Comparison of ENCODE assay signal across 31 mouse cellular contexts in the genomic region with DNA sequence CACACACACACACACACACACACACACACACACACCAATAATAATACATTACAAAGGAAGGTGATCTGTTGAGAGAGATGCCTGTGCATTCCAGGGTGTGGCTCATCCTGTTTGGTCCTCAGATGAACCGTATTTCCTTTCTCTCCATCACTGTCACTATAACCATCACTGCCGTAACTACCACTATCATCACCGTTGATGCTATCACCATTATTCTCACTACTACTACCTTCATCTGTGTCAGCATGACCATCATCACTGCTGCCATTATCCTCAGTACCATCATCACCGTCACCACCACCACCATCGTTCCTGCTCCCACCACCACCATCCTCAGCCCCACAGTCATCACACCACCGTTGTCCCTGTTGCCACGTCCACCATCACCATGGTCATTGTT. TPM values are rescaled to one million over a fixed set of nuclear protein-coding genes. Genes with fewer than 3 reads are reported as not detected.
DNase-seq lines count a peak whose midpoint lies in the region; ATAC-seq and TF ChIP-seq lines count a peak whose summit lies in the region.
"Had no signal": no experiment of that assay in that cellular context is flagged by ENCODE, and none has a peak within 500 bp of the region (broad histone marks: within the 10 kb centered on the region; RNA-seq: fewer than 3 reads in every experiment).

No protein-coding gene starts in this region.

- no peak for DNase-seq in spleen, adult 2 months (ENCODE audit: low read depth in 1 of 2, low spot score in 2 of 2)
- no peak for DNase-seq in spleen, adult 18-20 months
- no peak for DNase-seq in G1E (ENCODE audit: low spot score)
- DNase-seq in induced T-regulatory cell, adult 2 months (ENCODE audit: low read depth), result peak; percentile 88
- DNase-seq in embryonic facial prominence, embryonic 10.5 days (ENCODE audit: low spot score), result no peak
- DNase-seq: adrenal gland, postnatal 10 days; adrenal gland, postnatal 36 days; B cell, adult 2 months; cerebellum, adult 18-20 months; cerebellum, adult 9-10 months; cerebellum, postnatal 14 days; gastrocnemius, postnatal 25 days; heart, adult 18-20 months; heart, postnatal 10 days; heart, postnatal 36 days had no signal

- no peaks in the 10 kb centered on the region for H3K9me3 ChIP-seq in G1E (replicated peaks)
- H3K9me3 ChIP-seq in liver, embryonic 12.5 days (replicated peaks), result no peaks in the 10 kb centered on the region
- H3K9me3 ChIP-seq in midbrain, embryonic 16.5 days (replicated peaks; ENCODE audit: control insufficient read depth, low read length, poor library complexity, severe bottlenecking), result no peaks in the 10 kb centered on the region
- H3K9me3 ChIP-seq in embryonic facial prominence, embryonic 10.5 days, result no peaks in the 10 kb centered on the region
- H3K9me3 ChIP-seq: embryonic facial prominence, embryonic 12.5 days; embryonic facial prominence, embryonic 15.5 days; forebrain, embryonic 15.5 days; heart, embryonic 12.5 days; heart, embryonic 15.5 days; hindbrain, embryonic 10.5 days; hindbrain, embryonic 13.5 days had no signal

- H3K27me3 ChIP-seq in spleen, adult 2 months (ENCODE audit: control insufficient read depth, insufficient read depth, low read length), result no peaks in the 10 kb centered on the region
- peaks cover 10% of the 10 kb centered on the region for H3K27me3 ChIP-seq in G1E (ENCODE audit: insufficient read depth, low read length)
- no peaks in the 10 kb centered on the region for H3K27me3 ChIP-seq in liver, embryonic 12.5 days (replicated peaks)
- H3K27me3 ChIP-seq in midbrain, embryonic 16.5 days (ENCODE audit: control insufficient read depth, insufficient read depth, low read depth, low read length), result no peaks in the 10 kb centered on the region
- no peaks in the 10 kb centered on the region for H3K27me3 ChIP-seq in embryonic facial prominence, embryonic 10.5 days (replicated peaks; ENCODE audit: low read depth, poor library complexity, severe bottlenecking)
- H3K27me3 ChIP-seq: CH12.LX; embryonic facial prominence, embryonic 12.5 days; embryonic facial prominence, embryonic 15.5 days; forebrain, embryonic 15.5 days; heart, embryonic 12.5 days; heart, embryonic 15.5 days; hindbrain, embryonic 13.5 days had no signal

- WGBS in spleen, adult 2 months, result 81% methylated on average over 7 of the region's 7 CpGs
- WGBS in liver, embryonic 12.5 days (ENCODE audit: insufficient replicate concordance), result 73% methylated on average over 7 of the region's 7 CpGs
- 98% methylated on average over 7 of the region's 7 CpGs for WGBS in midbrain, embryonic 16.5 days
- 96% methylated on average over 7 of the region's 7 CpGs for WGBS in embryonic facial prominence, embryonic 10.5 days

- H3K4me1 ChIP-seq in spleen, adult 2 months (ENCODE audit: control insufficient read depth, insufficient read depth, insufficient read length), result peaks cover 2% of the 10 kb centered on the region; the same call in 1 of the 2 replicates
- no peaks in the 10 kb centered on the region for H3K4me1 ChIP-seq in G1E (ENCODE audit: insufficient read depth, low read depth, low read length)
- H3K4me1 ChIP-seq in liver, embryonic 12.5 days, result no peaks in the 10 kb centered on the region
- no peaks in the 10 kb centered on the region for H3K4me1 ChIP-seq in midbrain, embryonic 16.5 days (ENCODE audit: control insufficient read depth, insufficient read depth, low read length)
- no peaks in the 10 kb centered on the region for H3K4me1 ChIP-seq in embryonic facial prominence, embryonic 10.5 days
- H3K4me1 ChIP-seq: embryonic facial prominence, embryonic 12.5 days; forebrain, embryonic 15.5 days; heart, embryonic 12.5 days; hindbrain, embryonic 10.5 days had no signal

- H3K4me2 ChIP-seq in liver, embryonic 12.5 days, result no peak overlapping the region
- H3K4me2 ChIP-seq in midbrain, embryonic 16.5 days (ENCODE audit: low read length), result no peak overlapping the region
- H3K4me2 ChIP-seq: embryonic facial prominence, embryonic 12.5 days; embryonic facial prominence, embryonic 15.5 days; forebrain, embryonic 15.5 days; heart, embryonic 12.5 days; heart, embryonic 15.5 days; hindbrain, embryonic 13.5 days had no signal

- no peak for TF ChIP-seq POLR2A in spleen, adult 2 months (IDR thresholded peaks at IDR 0.05; ENCODE audit: low read depth, low read length)

- no peaks in the 10 kb centered on the region for H3K36me3 ChIP-seq in spleen, adult 2 months (ENCODE audit: control insufficient read depth, insufficient read depth, low read length)
- H3K36me3 ChIP-seq in G1E (replicated peaks), result no peaks in the 10 kb centered on the region
- no peaks in the 10 kb centered on the region for H3K36me3 ChIP-seq in liver, embryonic 12.5 days
- no peaks in the 10 kb centered on the region for H3K36me3 ChIP-seq in midbrain, embryonic 16.5 days (ENCODE audit: control insufficient read depth, insufficient read depth, low read length)
- H3K36me3 ChIP-seq in embryonic facial prominence, embryonic 10.5 days (replicated peaks), result no peaks in the 10 kb centered on the region
- H3K36me3 ChIP-seq: embryonic facial prominence, embryonic 12.5 days; embryonic facial prominence, embryonic 15.5 days; forebrain, embryonic 15.5 days; heart, embryonic 12.5 days; heart, embryonic 15.5 days; hindbrain, embryonic 10.5 days; hindbrain, embryonic 13.5 days had no signal

- H3K27ac ChIP-seq in spleen, adult 2 months (ENCODE audit: insufficient read depth, low read length), result peak overlapping the region; percentile 34
- H3K27ac ChIP-seq in liver, embryonic 12.5 days, result no peak overlapping the region
- H3K27ac ChIP-seq in midbrain, embryonic 16.5 days (ENCODE audit: low read length), result no peak overlapping the region
- H3K27ac ChIP-seq in embryonic facial prominence, embryonic 10.5 days (replicated peaks), result no peak overlapping the region
- H3K27ac ChIP-seq: embryonic facial prominence, embryonic 12.5 days; embryonic facial prominence, embryonic 15.5 days; forebrain, embryonic 15.5 days; heart, embryonic 15.5 days; hindbrain, embryonic 10.5 days; hindbrain, embryonic 13.5 days had no signal

- ATAC-seq in G1E (ENCODE audit: extremely low read depth, insufficient number of reproducible peaks, low FRiP score, poor library complexity, severe bottlenecking), result no peak
- no peak for ATAC-seq in liver, embryonic 12.5 days
- ATAC-seq in midbrain, embryonic 16.5 days, result no peak
- ATAC-seq: forebrain, embryonic 15.5 days; hindbrain, embryonic 16.5 days had no signal

- TF ChIP-seq CTCF in spleen, adult 2 months (IDR thresholded peaks at IDR 0.05; ENCODE audit: extremely low read depth, insufficient read depth, insufficient read length, insufficient replicate concordance), result no peak
- no peak for TF ChIP-seq CTCF in G1E (IDR thresholded peaks at IDR 0.05; ENCODE audit: low read depth, low read length)

- H3K4me3 ChIP-seq in spleen, adult 2 months (ENCODE audit: extremely low read depth, insufficient read depth, insufficient read length), result peak overlapping the region; percentile 0; the same call in 1 of the 2 replicates
- H3K4me3 ChIP-seq in G1E (ENCODE audit: low read depth, low read length), result peak overlapping the region; percentile 39; the same call in 1 of the 2 replicates
- no peak overlapping the region for H3K4me3 ChIP-seq in liver, embryonic 12.5 days
- no peak overlapping the region for H3K4me3 ChIP-seq in midbrain, embryonic 16.5 days (ENCODE audit: low read depth, low read length)
- no peak overlapping the region for H3K4me3 ChIP-seq in embryonic facial prominence, embryonic 10.5 days
- H3K4me3 ChIP-seq: embryonic facial prominence, embryonic 12.5 days; embryonic facial prominence, embryonic 15.5 days; forebrain, embryonic 15.5 days; heart, embryonic 12.5 days; heart, embryonic 15.5 days; hindbrain, embryonic 10.5 days; hindbrain, embryonic 13.5 days had no signal

- H3K9ac ChIP-seq in liver, embryonic 12.5 days, result no peak overlapping the region
- no peak overlapping the region for H3K9ac ChIP-seq in midbrain, embryonic 16.5 days (ENCODE audit: low read depth, low read length)
- H3K9ac ChIP-seq: embryonic facial prominence, embryonic 12.5 days; embryonic facial prominence, embryonic 15.5 days; forebrain, embryonic 15.5 days; heart, embryonic 12.5 days; heart, embryonic 15.5 days; hindbrain, embryonic 13.5 days had no signal

RNA-seq across cellular contexts. Expression of a gene that starts 6.8 kb away (rescaled TPM):
- polyA plus RNA-seq in spleen, adult 2 months (2012; rRNA removed), result 35.2 and 41.1 TPM in 2 replicates
- total RNA-seq in G1E (2014; fragmentation: Nextera tagmentation), result not detected in 2 replicates
- 0.11 and 0.17 TPM in 2 replicates for total RNA-seq in G1E (2017)
- polyA plus RNA-seq in G1E (2012), result not detected in 2 replicates
- polyA plus RNA-seq in liver, embryonic 12.5 days (2016; fragmentation: Nextera tagmentation; extraction: Ambion mirVana), result 0.24 TPM in 1 of 2 replicates, not detected in the other
- polyA plus RNA-seq in midbrain, embryonic 16.5 days (2015; fragmentation: Nextera tagmentation; extraction: Ambion mirVana), result 0.48 and 0.78 TPM in 2 replicates
- polyA plus RNA-seq in embryonic facial prominence, embryonic 10.5 days (2016; fragmentation: Nextera tagmentation; extraction: Ambion mirVana), result 0.15 and 0.19 TPM in 2 replicates
- total RNA-seq: MEL had no signal
- polyA plus RNA-seq: intestine, embryonic 14.5 days had no signal

RNA-seq across cellular contexts. Expression of a gene that starts 43.4 kb away (rescaled TPM):
- polyA plus RNA-seq in spleen, adult 2 months (2012; rRNA removed), result 19.7 and 22.0 TPM in 2 replicates
- total RNA-seq in G1E (2014; fragmentation: Nextera tagmentation) (16.3 and 27.1 TPM in 2 replicates), G1E (2017) (5.2 TPM in 2 replicates)
- polyA plus RNA-seq in G1E (2012), result 34.9 and 40.0 TPM in 2 replicates
- polyA plus RNA-seq in liver, embryonic 12.5 days (2016; fragmentation: Nextera tagmentation; extraction: Ambion mirVana), result 14.5 and 14.8 TPM in 2 replicates
- 28.6 and 31.2 TPM in 2 replicates for polyA plus RNA-seq in midbrain, embryonic 16.5 days (2015; fragmentation: Nextera tagmentation; extraction: Ambion mirVana)
- 37.6 and 40.8 TPM in 2 replicates for polyA plus RNA-seq in embryonic facial prominence, embryonic 10.5 days (2016; fragmentation: Nextera tagmentation; extraction: Ambion mirVana)

RNA-seq across cellular contexts. Expression of a gene that starts 54.1 kb away (rescaled TPM):
- polyA plus RNA-seq in spleen, adult 2 months (2012; rRNA removed), result not detected in 2 replicates
- total RNA-seq in G1E (2014; fragmentation: Nextera tagmentation) (1.6 and 2.4 TPM in 2 replicates), G1E (2017) (1.6 and 1.9 TPM in 2 replicates)
- 0.14 TPM in 2 replicates for polyA plus RNA-seq in G1E (2012)
- 0.08 TPM in 1 of 2 replicates, not detected in the other for polyA plus RNA-seq in liver, embryonic 12.5 days (2016; fragmentation: Nextera tagmentation; extraction: Ambion mirVana)
- not detected in 2 replicates for polyA plus RNA-seq in midbrain, embryonic 16.5 days (2015; fragmentation: Nextera tagmentation; extraction: Ambion mirVana)
- polyA plus RNA-seq in embryonic facial prominence, embryonic 10.5 days (2016; fragmentation: Nextera tagmentation; extraction: Ambion mirVana), result not detected in 2 replicates
- total RNA-seq: adrenal gland, adult 18-20 months; adrenal gland, postnatal 10 days; adrenal gland, postnatal 36 days; gastrocnemius, adult 8-10 months; gastrocnemius, postnatal 25 days; heart, adult 18-20 months; heart, postnatal 10 days; heart, postnatal 36 days; MEL had no signal
- polyA plus RNA-seq: embryonic facial prominence, embryonic 12.5 days; embryonic facial prominence, embryonic 15.5 days; forebrain, embryonic 11.5 days; forebrain, embryonic 15.5 days; heart, embryonic 12.5 days; heart, embryonic 15.5 days; hindbrain, embryonic 10.5 days; hindbrain, embryonic 13.5 days; hindbrain, embryonic 16.5 days; intestine, embryonic 14.5 days had no signal

Comparison
In these comparisons a context has a peak if more than half of its experiments do, and no peak if none do; other contexts are left out.
1. H3K4me3 ChIP-seq: peak in spleen, adult 2 months (single experiment) and G1E (single experiment); none in liver, embryonic 12.5 days (single experiment), midbrain, embryonic 16.5 days (single experiment) and embryonic facial prominence, embryonic 10.5 days (single experiment).
2. RNA of a gene that starts 6.8 kb away (polyA plus RNA-seq): 35.2 to 41.1 TPM in spleen, adult 2 months; 0.48 to 0.78 TPM in midbrain, embryonic 16.5 days, 0.15 to 0.19 TPM in embryonic facial prominence, embryonic 10.5 days, 0.24 TPM in liver, embryonic 12.5 days and not detected in G1E; every median in the first group is over 10 times any median in the second.